Mouse (Mus musculus): ENCODE data around the gene Vmn2r86. TPM values are rescaled to one million over a fixed set of nuclear protein-coding genes. Genes with fewer than 3 reads are reported as not detected.

Vmn2r86 gene
- polyA plus RNA-seq, 1 experiment from 2014 or later, result not detected

Other genes starting within 250 kb of the Vmn2r86 start
- gene Olfr827, start 241.6 kb downstream of the Vmn2r86 start, polyA plus RNA-seq (2016; fragmentation: Nextera tagmentation; extraction: Ambion mirVana), result not detected in 2 replicates
- gene Neurod4, start 175.8 kb downstream of the Vmn2r86 start, polyA plus RNA-seq (2016; fragmentation: Nextera tagmentation; extraction: Ambion mirVana), result 24.2 and 27.6 TPM in 2 replicates
- 0.27 and 0.44 TPM in 2 replicates for gene Tespa1, start 133.2 kb downstream of the Vmn2r86 start, polyA plus RNA-seq (2016; fragmentation: Nextera tagmentation; extraction: Ambion mirVana)
- 0.01 TPM in 1 of 2 replicates, not detected in the other for gene Vmn2r84, start 61.7 kb downstream of the Vmn2r86 start, polyA plus RNA-seq (2016; fragmentation: Nextera tagmentation; extraction: Ambion mirVana)
- not detected in 2 replicates for gene Vmn2r85, start 26.3 kb downstream of the Vmn2r86 start, polyA plus RNA-seq (2016; fragmentation: Nextera tagmentation; extraction: Ambion mirVana)
- gene Vmn2r87, start 41.3 kb upstream of the Vmn2r86 start, polyA plus RNA-seq (2016; fragmentation: Nextera tagmentation; extraction: Ambion mirVana), result 0.13 TPM in 1 of 2 replicates, not detected in the other

Data from neural tube, embryonic 12.5 days (tissue).